12 mouse cellular contexts compared by ENCODE assay signal in genomic region chr11:56812121-56812520, GRCm38 (mm10).
DNase-seq lines count a peak whose midpoint lies in the region; ATAC-seq and TF ChIP-seq lines count a peak whose summit lies in the region.
"Had no signal": no experiment of that assay in that cellular context is flagged by ENCODE, and none has a peak within 500 bp of the region (broad histone marks: within the 10 kb centered on the region; RNA-seq: fewer than 3 reads in every experiment).

No protein-coding gene starts in this region.

- H3K9ac ChIP-seq in limb, embryonic 11.5 days (ENCODE audit: low read length): no peak overlapping the region
- H3K9ac ChIP-seq: limb, embryonic 12.5 days had no signal

- H3K4me2 ChIP-seq in limb, embryonic 11.5 days (ENCODE audit: low read depth, severe bottlenecking): no peak overlapping the region
- H3K4me2 ChIP-seq: limb, embryonic 12.5 days had no signal

- no peaks in the 10 kb centered on the region for H3K4me1 ChIP-seq in limb, embryonic 11.5 days (ENCODE audit: control insufficient read depth, insufficient read depth, low read length)
- H3K4me1 ChIP-seq: limb, embryonic 12.5 days; megakaryocyte, embryonic 14.5 days had no signal

- no peak for TF ChIP-seq CTCF in layer of hippocampus, adult 2 months (conservative IDR thresholded peaks at IDR 0.05)

- no peak for ATAC-seq in limb, embryonic 11.5 days (ENCODE audit: insufficient number of reproducible peaks, low FRiP score, low TSS enrichment, low read depth)

- WGBS in limb, embryonic 11.5 days: 49% methylated on average over 4 of the region's 4 CpGs

- peak; percentile 35 for DNase-seq in adrenal gland, postnatal 14 days
- DNase-seq in adrenal gland, postnatal 4 days (ENCODE audit: low spot score in 2 of 2): no peak
- no peak for DNase-seq in layer of hippocampus, adult 2 months (ENCODE audit: low spot score in 2 of 2)
- DNase-seq in layer of hippocampus, adult 18-20 months (ENCODE audit: low spot score in 2 of 2): no peak
- DNase-seq in NIH3T3 (ENCODE audit: low read depth): peak; percentile 75
- DNase-seq in limb, embryonic 11.5 days (ENCODE audit: low spot score): peak; percentile 82
- no peak for DNase-seq in right cerebral cortex, postnatal 4 days
- no peak for DNase-seq in cerebellum, postnatal 36 days
- DNase-seq: gastrocnemius, postnatal 36 days; heart, postnatal 36 days had no signal

- no peaks in the 10 kb centered on the region for H3K36me3 ChIP-seq in limb, embryonic 11.5 days (ENCODE audit: control insufficient read depth, insufficient read depth, low read length)
- H3K36me3 ChIP-seq: limb, embryonic 12.5 days had no signal

- H3K4me3 ChIP-seq in layer of hippocampus, adult 2 months: no peak overlapping the region
- H3K4me3 ChIP-seq in limb, embryonic 11.5 days (ENCODE audit: low read depth, low read length): no peak overlapping the region
- H3K4me3 ChIP-seq: limb, embryonic 12.5 days; megakaryocyte, embryonic 14.5 days had no signal

- no peaks in the 10 kb centered on the region for H3K27me3 ChIP-seq in limb, embryonic 11.5 days (ENCODE audit: control insufficient read depth, insufficient read depth, low read length)
- H3K27me3 ChIP-seq: limb, embryonic 12.5 days; megakaryocyte, embryonic 14.5 days had no signal

- H3K27ac ChIP-seq in layer of hippocampus, adult 2 months: 0 out of 2 replicates have a peak overlapping the region, but pooled peaks have one; percentile 32
- H3K27ac ChIP-seq in limb, embryonic 11.5 days (replicated peaks; ENCODE audit: low read depth, low read length): no peak overlapping the region
- H3K27ac ChIP-seq: limb, embryonic 12.5 days had no signal

- H3K9me3 ChIP-seq in limb, embryonic 11.5 days (ENCODE audit: control insufficient read depth, low read length): no peaks in the 10 kb centered on the region
- H3K9me3 ChIP-seq: limb, embryonic 12.5 days had no signal

Comparison
In these comparisons a context has a peak if more than half of its experiments do, and no peak if none do; other contexts are left out.
1. DNase-seq: peak in adrenal gland, postnatal 14 days (single experiment), NIH3T3 (single experiment) and limb, embryonic 11.5 days (single experiment); none in adrenal gland, postnatal 4 days (0 of 2), layer of hippocampus, adult 2 months (0 of 2), layer of hippocampus, adult 18-20 months (0 of 2), right cerebral cortex, postnatal 4 days (single experiment) and cerebellum, postnatal 36 days (0 of 2).